Mouse (Mus musculus) R1 (cell line): ENCODE data around the gene Cinp.
"Not testable (repeated sequence)": the region's sequence is repeated elsewhere in the genome, so short reads cannot be mapped to it uniquely, and the experiment has no call there.

Source experiments
- DNase-seq: peaks from one replicate; pipeline ENCODE4 v3.0.0-alpha.2; 2018; ENCODE audit warnings: low read depth, low spot score

Cinp gene

GRCm38 (mm10) chr12:110860293-110860692, 28.7 kb downstream of the Cinp start:
- DNase-seq, result no peak

- not testable (repeated sequence) for DNase-seq
These were observed 30.3 kb downstream of the Cinp start for GRCm38 (mm10) chr12:110858681-110859080.

DNA sequence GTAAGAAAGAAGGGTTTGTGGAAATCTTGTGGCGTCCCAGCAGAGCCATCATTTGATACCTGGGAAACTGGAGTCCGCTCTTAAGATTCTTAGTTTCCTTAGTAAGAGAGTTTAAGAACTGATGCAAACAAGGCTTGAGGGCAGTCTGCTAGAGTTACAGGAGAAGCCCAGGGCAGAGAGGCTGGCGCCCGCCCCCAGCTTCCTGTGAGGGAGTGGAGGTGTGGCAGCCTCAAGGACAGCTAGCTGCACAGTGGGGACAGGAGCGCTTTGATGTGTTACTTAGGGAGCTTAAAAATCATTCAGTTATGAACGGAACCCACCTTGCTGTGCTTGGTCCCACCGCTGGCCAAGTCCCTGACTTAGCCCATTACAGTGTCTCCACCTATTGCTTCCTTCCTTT, 31.7 kb downstream of the Cinp start:
- DNase-seq, result peak; percentile 32

DNA sequence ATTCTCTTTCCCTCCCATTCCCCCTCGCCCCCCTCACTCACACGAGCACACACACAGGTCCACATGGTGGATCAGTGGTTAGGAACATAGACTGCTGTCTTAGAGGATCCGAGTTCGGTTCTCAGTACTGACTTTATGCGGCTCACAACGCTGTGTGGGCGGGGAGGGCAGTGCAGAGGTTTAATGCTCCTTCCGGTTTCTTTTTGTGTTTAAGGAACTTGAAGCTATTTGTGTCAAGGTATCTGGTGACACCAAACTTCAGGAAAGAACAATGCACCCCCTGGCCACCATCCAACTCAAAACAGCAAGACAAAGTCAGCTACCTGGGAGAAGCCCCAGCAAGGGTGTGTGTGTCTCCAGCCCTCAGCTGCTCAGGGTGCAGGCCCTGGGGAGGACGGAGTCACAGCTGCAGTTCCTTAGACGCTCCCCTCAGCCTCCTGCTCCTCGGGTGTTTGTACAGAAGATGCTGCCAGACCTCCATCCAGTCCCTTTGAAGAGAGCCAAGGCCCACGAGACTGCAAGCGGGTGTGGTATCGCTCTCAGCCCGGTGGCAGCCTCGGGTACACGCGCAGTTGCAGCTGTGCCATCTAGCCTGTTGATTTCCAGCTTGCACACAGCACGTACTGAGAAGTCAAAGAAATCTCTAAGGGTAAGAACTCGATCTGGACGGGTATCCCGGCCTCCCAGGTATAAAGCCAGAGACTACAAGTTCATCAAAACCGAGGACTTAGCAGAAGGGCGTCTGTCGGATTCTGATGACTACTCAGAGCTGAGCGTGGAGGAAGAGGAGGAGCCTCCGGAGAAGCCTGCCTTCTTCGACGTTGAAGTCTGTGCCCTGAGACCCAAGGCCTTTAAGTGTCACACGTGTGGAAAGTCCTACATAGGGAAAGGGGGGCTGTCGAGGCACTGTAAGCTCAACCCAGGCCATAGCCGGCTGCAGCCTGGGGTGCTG, 33.9 kb downstream of the Cinp start:
- peak; percentile 61 for DNase-seq

DNA sequence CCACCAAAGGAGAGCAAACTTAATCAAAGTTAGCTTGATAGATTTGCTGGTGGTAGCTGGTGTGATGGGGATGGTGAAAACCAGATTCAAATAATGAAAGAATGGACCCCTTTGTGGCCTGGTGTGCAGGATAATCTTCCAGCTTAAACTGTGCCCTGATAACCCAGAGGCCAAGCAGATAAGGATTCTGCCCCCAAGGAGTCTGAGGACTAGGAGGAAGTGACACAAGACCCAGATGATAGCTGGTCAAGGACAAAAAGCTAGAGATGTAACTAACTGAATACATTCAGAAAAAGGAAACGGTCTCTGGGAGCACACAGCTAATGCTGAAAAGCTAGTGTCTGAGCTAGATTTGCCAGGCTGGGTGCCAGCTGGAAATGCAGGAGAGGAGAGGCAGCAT, 37.0 kb downstream of the Cinp start:
- DNase-seq, result no peak

GRCm38 (mm10) chr12:110851414-110851813, 37.5 kb downstream of the Cinp start:
- DNase-seq, result no peak

- no peak for DNase-seq
These were observed 38.1 kb downstream of the Cinp start for GRCm38 (mm10) chr12:110850929-110851256.

DNA sequence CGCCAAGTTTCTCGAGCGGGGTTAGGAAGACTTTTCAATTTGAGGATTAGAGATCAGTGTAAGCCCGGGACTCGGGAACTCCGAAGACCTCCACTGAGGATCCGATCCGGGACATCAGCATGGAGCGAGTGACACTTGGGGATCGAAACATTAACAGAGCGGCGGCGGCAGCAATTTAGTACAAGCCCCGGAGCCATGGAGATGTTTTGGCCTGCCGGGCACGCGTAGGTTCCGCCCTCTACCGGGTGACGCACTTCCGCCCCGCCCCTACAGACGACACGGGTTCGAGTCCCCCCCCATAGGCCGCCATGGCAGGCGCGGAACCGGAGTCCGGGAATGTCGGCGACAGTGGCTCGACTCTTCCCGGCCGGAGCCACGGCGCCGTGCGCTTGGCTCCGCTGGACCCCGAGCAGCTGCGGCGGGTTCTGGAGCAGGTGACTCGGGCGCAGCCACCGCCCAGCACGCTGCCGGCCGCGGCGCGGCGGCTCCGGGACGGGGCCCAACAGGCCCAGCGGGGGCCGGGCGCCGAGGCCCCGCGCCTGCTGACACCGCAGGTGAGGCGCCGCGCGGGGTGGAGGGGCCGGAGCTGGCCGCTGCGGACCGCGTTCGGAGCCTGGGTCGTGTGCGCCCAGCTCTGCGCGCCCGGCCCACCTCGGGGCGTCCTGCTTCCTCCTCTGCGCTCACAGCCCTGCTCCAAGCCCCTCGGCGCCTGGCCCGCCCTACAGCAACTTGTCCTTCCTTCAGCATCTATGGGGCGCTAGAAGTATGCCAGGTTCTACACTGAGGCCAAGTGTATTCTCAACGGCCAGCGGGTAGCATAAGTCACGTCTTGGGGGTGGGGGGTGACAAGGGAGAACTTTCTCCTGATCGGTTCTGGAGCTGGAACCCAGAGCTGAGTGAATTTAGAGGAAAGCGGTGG, 38.7 kb downstream of the Cinp start, which contains the start of gene Zfp839:
Gene Zfp839 (plus strand): TSS at position 244 of the 919 bp plus-strand sequence.
- peak; percentile 86 for DNase-seq

GRCm38 (mm10) chr12:110846191-110846765, 42.7 kb downstream of the Cinp start:
- no peak for DNase-seq

DNA sequence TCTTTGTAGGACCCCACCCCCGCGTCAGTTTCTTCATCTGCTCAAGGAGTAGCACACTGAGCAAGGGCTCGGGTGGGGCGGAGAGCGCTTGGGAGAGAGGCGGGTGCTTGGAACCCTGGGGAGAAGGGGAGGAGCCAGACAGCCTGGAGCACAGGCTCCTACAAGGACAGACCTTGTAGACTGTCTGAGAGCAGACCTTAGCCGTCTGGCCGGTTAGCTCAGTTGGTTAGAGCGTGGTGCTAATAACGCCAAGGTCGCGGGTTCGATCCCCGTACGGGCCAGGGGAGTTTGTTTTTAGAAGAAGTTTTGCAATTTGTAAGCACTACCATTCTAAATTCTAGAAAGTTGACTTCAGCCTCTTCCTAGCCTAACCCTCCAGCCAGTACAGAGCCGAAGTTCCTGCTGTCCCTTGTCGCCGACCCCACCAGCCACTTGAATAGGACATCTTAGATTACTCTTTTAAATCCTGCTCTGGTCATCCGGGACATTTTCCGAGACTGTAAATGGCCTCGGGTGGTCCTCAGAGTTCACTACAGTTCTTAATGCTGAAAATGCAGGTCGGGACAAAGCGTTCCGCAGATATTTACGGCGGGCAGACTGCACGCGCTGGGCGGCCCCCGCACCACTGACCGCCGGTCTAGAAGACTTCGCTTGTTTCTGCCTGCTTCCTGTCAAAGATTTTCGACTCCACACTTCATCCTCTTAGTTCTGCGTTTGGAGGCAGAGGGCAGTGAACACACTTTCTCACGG, 43.6 kb downstream of the Cinp start:
- peak; percentile 96 for DNase-seq

DNA sequence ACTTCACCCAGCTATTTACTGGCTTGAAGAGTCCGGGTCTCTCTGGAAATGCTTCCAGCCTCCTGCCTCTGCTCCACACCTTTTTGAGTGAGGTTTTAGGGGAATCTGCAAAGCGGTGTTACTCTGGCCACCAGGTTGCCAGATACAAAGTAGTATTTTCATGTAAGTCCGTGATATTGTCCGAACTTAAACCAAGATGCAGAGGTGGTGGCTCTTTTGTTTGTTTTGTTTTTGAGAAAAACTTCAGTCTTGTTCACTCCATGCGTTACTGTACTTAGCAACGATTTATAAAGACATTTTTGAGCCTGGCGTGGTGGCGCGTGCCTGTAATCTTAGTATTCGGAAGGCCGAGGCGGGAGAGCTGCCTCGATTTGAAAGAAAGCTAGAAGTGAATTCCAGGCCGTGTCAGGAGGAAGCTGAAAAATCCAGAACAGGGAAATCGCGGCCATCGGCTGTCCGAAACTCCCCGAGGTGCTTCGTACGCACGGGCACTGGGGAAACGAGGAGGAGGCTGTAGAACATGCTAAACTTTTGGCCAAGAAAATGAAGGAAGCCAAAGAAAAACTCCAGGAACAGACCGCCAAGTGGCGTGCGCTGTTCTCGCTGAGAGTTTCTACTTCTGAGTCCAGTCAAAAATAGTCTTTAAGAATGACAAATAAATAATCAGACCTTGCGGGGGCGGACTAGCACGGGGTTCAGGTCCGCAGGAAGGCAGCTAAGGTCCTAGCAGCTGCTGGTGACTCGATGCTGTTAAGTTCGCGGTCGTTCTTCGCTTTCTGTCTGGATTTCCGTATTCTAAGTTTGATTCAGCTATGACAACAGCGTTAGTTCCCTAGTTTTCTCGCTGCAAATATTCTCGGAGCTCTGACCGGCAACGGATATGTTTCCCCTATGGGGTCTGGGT, 44.5 kb downstream of the Cinp start:
- no peak for DNase-seq

- DNase-seq, result peak; percentile 84
These were observed 45.5 kb downstream of the Cinp start for GRCm38 (mm10) chr12:110843194-110844048.

- DNase-seq, result no peak
These were observed 47.0 kb downstream of the Cinp start for GRCm38 (mm10) chr12:110841731-110842493.

GRCm38 (mm10) chr12:110840348-110841198, 48.4 kb downstream of the Cinp start, which contains the start of gene Mok:
Gene Mok, minus strand, starts transcription at chr12:110840939.
- peak; percentile 95 for DNase-seq

DNA sequence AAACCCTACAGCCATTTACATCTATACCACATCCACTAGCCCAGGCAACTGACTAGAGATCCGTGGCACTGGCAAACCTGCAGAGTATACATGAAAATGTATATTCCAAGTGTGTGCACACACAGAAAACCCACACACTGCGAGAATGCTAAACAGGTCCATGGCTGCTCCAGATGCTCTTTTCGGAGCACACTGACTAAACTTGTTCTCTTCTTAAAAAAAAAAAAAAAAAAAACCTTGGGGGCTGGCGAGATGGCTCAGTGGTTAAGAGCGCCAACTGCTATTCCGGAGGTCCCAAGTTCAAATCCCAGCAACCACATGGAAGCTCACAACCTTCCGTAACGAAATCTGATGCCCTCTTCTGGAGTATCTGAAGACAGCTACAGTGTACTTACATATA, 51.1 kb downstream of the Cinp start:
- no peak for DNase-seq

GRCm38 (mm10) chr12:110837192-110837841, 51.6 kb downstream of the Cinp start:
- peak; percentile 97 for DNase-seq

DNA sequence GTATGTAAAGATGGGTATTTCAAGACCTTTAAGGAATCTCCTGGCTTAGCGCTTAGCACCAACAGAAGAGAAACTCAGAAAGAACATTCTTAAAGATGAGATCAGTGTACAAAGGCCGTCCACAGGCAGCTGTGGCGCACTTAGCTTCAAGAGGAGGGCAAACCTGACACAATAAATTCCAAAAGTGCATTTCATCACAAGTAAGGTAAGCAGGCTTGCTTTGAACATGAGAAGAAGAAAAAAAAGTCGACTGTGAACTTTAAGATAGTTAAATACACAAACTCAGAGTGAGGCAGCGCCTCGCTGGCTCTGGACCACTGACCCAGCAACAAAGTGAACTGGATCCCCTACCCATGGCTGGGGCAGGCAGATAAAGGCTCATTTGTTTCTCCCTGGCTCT, 52.2 kb downstream of the Cinp start:
- DNase-seq, result no peak
